12 mouse cellular contexts compared by ENCODE assay signal in genomic region chr14:28475421-28475820, GRCm38 (mm10). TPM values are rescaled to one million over a fixed set of nuclear protein-coding genes. Genes with fewer than 3 reads are reported as not detected.
A peak's percentile ranks its signal among the peaks of the same experiment; 100 is the strongest.
DNase-seq lines count a peak whose midpoint lies in the region; ATAC-seq and TF ChIP-seq lines count a peak whose summit lies in the region.
"Had no signal": no experiment of that assay in that cellular context is flagged by ENCODE, and none has a peak within 500 bp of the region (broad histone marks: within the 10 kb centered on the region; RNA-seq: fewer than 3 reads in every experiment).

No protein-coding gene starts in this region.

- peak overlapping the region; percentile 66 for H3K27ac ChIP-seq in forebrain, embryonic 12.5 days
- peak overlapping the region; percentile 42 for H3K27ac ChIP-seq in forebrain, embryonic 15.5 days (replicated peaks)
- H3K27ac ChIP-seq in hindbrain, postnatal 0 days, result peak overlapping the region; percentile 8; the same call in 1 of the 2 replicates
- no peak overlapping the region for H3K27ac ChIP-seq in neural tube, embryonic 11.5 days (ENCODE audit: low read depth, low read length)
- no peak overlapping the region for H3K27ac ChIP-seq in intestine, embryonic 15.5 days
- H3K27ac ChIP-seq: heart, adult 2 months; macrophage; stomach, postnatal 0 days had no signal

- 22% methylated on average over 7 of the region's 7 CpGs for WGBS in forebrain, embryonic 12.5 days
- WGBS in forebrain, embryonic 15.5 days, result 29% methylated on average over 7 of the region's 7 CpGs
- WGBS in hindbrain, postnatal 0 days, result 25% methylated on average over 7 of the region's 7 CpGs
- 19% methylated on average over 7 of the region's 7 CpGs for WGBS in neural tube, embryonic 11.5 days
- WGBS in intestine, embryonic 15.5 days, result 38% methylated on average over 7 of the region's 7 CpGs

- H3K27me3 ChIP-seq in forebrain, embryonic 12.5 days, result peaks cover 16% of the 10 kb centered on the region
- peaks cover 5% of the 10 kb centered on the region; the same call in 1 of the 2 replicates for H3K27me3 ChIP-seq in forebrain, embryonic 15.5 days
- H3K27me3 ChIP-seq in hindbrain, postnatal 0 days (ENCODE audit: insufficient read depth, low read length), result no peaks in the 10 kb centered on the region
- no peaks in the 10 kb centered on the region for H3K27me3 ChIP-seq in neural tube, embryonic 11.5 days (ENCODE audit: control insufficient read depth, insufficient read depth, low read length)
- no peaks in the 10 kb centered on the region for H3K27me3 ChIP-seq in intestine, embryonic 15.5 days (replicated peaks)

- ATAC-seq in forebrain, embryonic 12.5 days (ENCODE audit: low FRiP score), result peak; percentile 27; the same call in 1 of the 2 replicates
- peak; percentile 80 for ATAC-seq in forebrain, embryonic 15.5 days (replicated peaks)
- ATAC-seq in hindbrain, postnatal 0 days, result peak; percentile 69
- 0 out of 2 replicates have a peak, but pooled peaks have one; percentile 38 for ATAC-seq in neural tube, embryonic 11.5 days (ENCODE audit: insufficient read depth, low FRiP score, low TSS enrichment)
- ATAC-seq in intestine, embryonic 15.5 days, result no peak

- H3K4me2 ChIP-seq in forebrain, embryonic 12.5 days, result no peak overlapping the region; the same call in 1 of the 2 replicates
- H3K4me2 ChIP-seq in forebrain, embryonic 15.5 days (replicated peaks), result 0 out of 2 replicates have a peak overlapping the region, but pooled peaks have one; percentile 19
- H3K4me2 ChIP-seq in hindbrain, postnatal 0 days (ENCODE audit: low read depth, low read length), result peak overlapping the region; percentile 2; the same call in 1 of the 2 replicates
- H3K4me2 ChIP-seq in neural tube, embryonic 11.5 days (ENCODE audit: low read depth), result peak overlapping the region; percentile 19
- no peak overlapping the region for H3K4me2 ChIP-seq in intestine, embryonic 15.5 days (replicated peaks)

- no peaks in the 10 kb centered on the region for H3K9me3 ChIP-seq in forebrain, embryonic 12.5 days
- no peaks in the 10 kb centered on the region for H3K9me3 ChIP-seq in forebrain, embryonic 15.5 days
- no peaks in the 10 kb centered on the region for H3K9me3 ChIP-seq in hindbrain, postnatal 0 days (ENCODE audit: low read length)
- no peaks in the 10 kb centered on the region for H3K9me3 ChIP-seq in neural tube, embryonic 11.5 days (ENCODE audit: control insufficient read depth, low read length)
- no peaks in the 10 kb centered on the region for H3K9me3 ChIP-seq in intestine, embryonic 15.5 days

- H3K9ac ChIP-seq in forebrain, embryonic 12.5 days, result 0 out of 2 replicates have a peak overlapping the region, but pooled peaks have one; percentile 7
- no peak overlapping the region for H3K9ac ChIP-seq in forebrain, embryonic 15.5 days (replicated peaks)
- no peak overlapping the region for H3K9ac ChIP-seq in hindbrain, postnatal 0 days (replicated peaks; ENCODE audit: low read length)
- no peak overlapping the region for H3K9ac ChIP-seq in neural tube, embryonic 11.5 days (ENCODE audit: low read length)
- no peak overlapping the region for H3K9ac ChIP-seq in intestine, embryonic 15.5 days

- TF ChIP-seq CTCF in hindbrain, postnatal 0 days (IDR thresholded peaks at IDR 0.05; ENCODE audit: low read depth), result no peak

- peak; percentile 26 for DNase-seq in hindbrain, postnatal 0 days (ENCODE audit: low spot score)
- no peak for DNase-seq in neural tube, embryonic 11.5 days (ENCODE audit: low spot score)
- no peak for DNase-seq in layer of hippocampus, postnatal 14 days (ENCODE audit: low spot score in 2 of 2)
- no peak for DNase-seq in adrenal gland, adult 18-20 months (ENCODE audit: low spot score in 2 of 2)
- DNase-seq in adrenal gland, adult 2 months, result no peak
- DNase-seq: heart, adult 2 months; layer of hippocampus, postnatal 36 days had no signal

- peaks cover 19% of the 10 kb centered on the region for H3K4me1 ChIP-seq in forebrain, embryonic 12.5 days
- H3K4me1 ChIP-seq in forebrain, embryonic 15.5 days, result peaks cover 13% of the 10 kb centered on the region
- peaks cover 7% of the 10 kb centered on the region; the same call in 1 of the 2 replicates for H3K4me1 ChIP-seq in hindbrain, postnatal 0 days (ENCODE audit: insufficient read depth, low read length)
- H3K4me1 ChIP-seq in neural tube, embryonic 11.5 days (ENCODE audit: control insufficient read depth, insufficient read depth, low read length), result no peaks in the 10 kb centered on the region
- no peaks in the 10 kb centered on the region for H3K4me1 ChIP-seq in intestine, embryonic 15.5 days (replicated peaks)

- no peak overlapping the region for H3K4me3 ChIP-seq in forebrain, embryonic 12.5 days (replicated peaks)
- no peak overlapping the region for H3K4me3 ChIP-seq in forebrain, embryonic 15.5 days
- H3K4me3 ChIP-seq in hindbrain, postnatal 0 days (ENCODE audit: low read length), result no peak overlapping the region
- H3K4me3 ChIP-seq in neural tube, embryonic 11.5 days (ENCODE audit: low read depth, low read length), result no peak overlapping the region
- no peak overlapping the region for H3K4me3 ChIP-seq in intestine, embryonic 15.5 days (replicated peaks)
- H3K4me3 ChIP-seq: heart, adult 2 months had no signal

- H3K36me3 ChIP-seq in forebrain, embryonic 12.5 days (replicated peaks), result no peaks in the 10 kb centered on the region
- no peaks in the 10 kb centered on the region for H3K36me3 ChIP-seq in forebrain, embryonic 15.5 days
- no peaks in the 10 kb centered on the region for H3K36me3 ChIP-seq in hindbrain, postnatal 0 days (ENCODE audit: insufficient read depth, low read length)
- no peaks in the 10 kb centered on the region for H3K36me3 ChIP-seq in neural tube, embryonic 11.5 days (ENCODE audit: control insufficient read depth, insufficient read depth, low read length)
- H3K36me3 ChIP-seq in intestine, embryonic 15.5 days, result no peaks in the 10 kb centered on the region

RNA-seq across cellular contexts. Expression of gene Wnt5a, which starts 29.1 kb away (rescaled TPM):
- 16.1 and 20.3 TPM in 2 replicates for polyA plus RNA-seq in forebrain, embryonic 12.5 days (2016; fragmentation: Nextera tagmentation; extraction: Ambion mirVana)
- polyA plus RNA-seq in forebrain, embryonic 15.5 days (2015; fragmentation: Nextera tagmentation; extraction: Ambion mirVana), result 14.2 and 17.4 TPM in 2 replicates
- total RNA-seq in hindbrain, postnatal 0 days (2014; rRNA removed), result 18.3 and 21.0 TPM in 2 replicates
- polyA plus RNA-seq in hindbrain, postnatal 0 days (2015; fragmentation: Nextera tagmentation; extraction: Ambion mirVana), result 17.8 and 19.6 TPM in 2 replicates
- 12.6 and 13.8 TPM in 2 replicates for polyA plus RNA-seq in neural tube, embryonic 11.5 days (2014; fragmentation: Nextera tagmentation; extraction: Ambion mirVana)
- polyA plus RNA-seq in intestine, embryonic 15.5 days (2015; fragmentation: Nextera tagmentation; extraction: Ambion mirVana), result 23.2 and 27.4 TPM in 2 replicates
- 10 to 100 TPM; 15.7 to 16.9 TPM for total RNA-seq in layer of hippocampus, postnatal 14 days (2021)
- total RNA-seq in adrenal gland, adult 18-20 months (2021), result 10 to 100 TPM; 29.2 to 37.4 TPM
- total RNA-seq in adrenal gland, adult 2 months (2021), result 10 to 100 TPM; 35.0 to 51.3 TPM
- polyA plus RNA-seq in adrenal gland, adult 2 months (2012; rRNA removed), result 79.8 and 92.9 TPM in 2 replicates
- polyA plus RNA-seq: macrophage had no signal

Comparison
In these comparisons a context has a peak if more than half of its experiments do, and no peak if none do; other contexts are left out.
1. H3K4me2 ChIP-seq: peak in forebrain, embryonic 15.5 days (single experiment), hindbrain, postnatal 0 days (single experiment) and neural tube, embryonic 11.5 days (single experiment); none in forebrain, embryonic 12.5 days (single experiment) and intestine, embryonic 15.5 days (single experiment).
2. H3K27ac ChIP-seq: peak in forebrain, embryonic 12.5 days (single experiment), forebrain, embryonic 15.5 days (single experiment) and hindbrain, postnatal 0 days (single experiment); none in neural tube, embryonic 11.5 days (single experiment) and intestine, embryonic 15.5 days (single experiment).